Mouse (Mus musculus): ENCODE results near the gene Man1b1. TPM values are rescaled to one million over a fixed set of nuclear protein-coding genes. Genes with fewer than 3 reads are reported as not detected.
A peak's percentile ranks its signal among the peaks of the same experiment; 100 is the strongest.

The Man1b1 gene
- polyA plus RNA-seq, 1 experiment from 2014 or later = 85.5 TPM

DNA sequence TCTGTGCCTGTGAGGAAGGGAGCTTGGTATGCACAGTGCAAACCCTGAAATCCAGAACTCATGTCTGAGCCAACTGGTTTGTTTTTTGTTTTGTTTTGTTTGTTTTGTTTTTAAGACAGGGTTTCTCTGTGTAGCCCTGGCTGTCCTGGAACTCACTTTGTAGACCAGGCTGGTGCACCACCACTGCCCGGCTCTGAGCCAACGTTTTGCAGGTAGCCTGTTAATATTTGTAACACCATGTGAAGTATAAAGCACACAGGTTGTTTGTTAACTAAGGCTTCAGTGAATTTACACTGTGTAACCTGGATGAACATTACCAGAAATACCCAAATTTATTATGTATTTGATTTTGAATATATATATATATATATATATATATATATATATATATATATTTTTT, 6.1 kb upstream of the Man1b1 start:
- WGBS = 78% methylated on average over 2 of the region's 2 CpGs
- no peak overlapping the region for H3K4me3 ChIP-seq (ENCODE audit: low read depth, low read length)
- H3K4me2 ChIP-seq (ENCODE audit: low read depth, low read length) = no peak overlapping the region
- H3K4me1 ChIP-seq (ENCODE audit: control insufficient read depth, insufficient read depth, low read length) = no peaks in the 10 kb centered on the region; the same call in 1 of the 2 replicates
- H3K36me3 ChIP-seq (ENCODE audit: control insufficient read depth, insufficient read depth, low read length) = no peaks in the 10 kb centered on the region
- H3K27me3 ChIP-seq (ENCODE audit: control insufficient read depth, insufficient read depth, low read length) = no peaks in the 10 kb centered on the region
- H3K27ac ChIP-seq (ENCODE audit: low read depth, low read length) = no peak overlapping the region
- no peaks in the 10 kb centered on the region for H3K9me3 ChIP-seq (ENCODE audit: control insufficient read depth, low read length)
- no peak overlapping the region for H3K9ac ChIP-seq (replicated peaks; ENCODE audit: low read depth, low read length)
- no peak for ATAC-seq (ENCODE audit: low read depth)

DNA sequence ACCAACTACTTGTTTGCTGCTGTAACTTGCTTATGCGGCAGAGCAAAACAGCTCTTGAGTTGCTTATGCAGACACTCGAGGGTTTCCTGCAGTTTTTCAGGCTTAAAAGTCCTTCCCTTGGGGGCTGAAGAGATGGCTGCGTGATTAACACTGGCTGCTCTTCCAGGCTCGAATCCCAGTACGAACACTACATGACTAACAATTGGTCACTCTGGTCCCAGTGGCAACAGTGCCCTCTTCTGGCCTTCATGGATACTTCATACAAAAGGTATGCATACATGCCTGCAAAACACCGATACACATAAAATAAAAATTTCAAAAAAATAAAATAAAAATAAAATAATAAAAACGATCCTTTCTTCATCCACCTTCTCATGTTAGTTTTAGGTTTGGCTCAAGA, 3.7 kb upstream of the Man1b1 start:
- Histone ChIP-seq H3K4me2 (ENCODE audit: low read depth, low read length) (no peak overlapping the region), H3K4me1 (ENCODE audit: control insufficient read depth, insufficient read depth, low read length) (peaks cover 11% of the 10 kb centered on the region), H3K27me3 (ENCODE audit: control insufficient read depth, insufficient read depth, low read length) (no peaks in the 10 kb centered on the region), H3K27ac (ENCODE audit: low read depth, low read length) (no peak overlapping the region), H3K4me3 (ENCODE audit: low read depth, low read length) (no peak overlapping the region), H3K9ac (replicated peaks; ENCODE audit: low read depth, low read length) (no peak overlapping the region), H3K36me3 (ENCODE audit: control insufficient read depth, insufficient read depth, low read length) (no peaks in the 10 kb centered on the region), H3K9me3 (ENCODE audit: control insufficient read depth, low read length) (no peaks in the 10 kb centered on the region)
- no peak for ATAC-seq (ENCODE audit: low read depth)
- 32% methylated on average over 7 of the region's 7 CpGs for WGBS

- H3K4me2 ChIP-seq (ENCODE audit: low read depth, low read length) = peak overlapping the region; percentile 81
- H3K4me3 ChIP-seq (ENCODE audit: low read depth, low read length) = peak overlapping the region; percentile 93
- peaks cover 14% of the 10 kb centered on the region for H3K4me1 ChIP-seq (ENCODE audit: control insufficient read depth, insufficient read depth, low read length)
- 61% methylated on average over 9 of the region's 9 CpGs for WGBS
- ATAC-seq (ENCODE audit: low read depth) = no peak
- H3K36me3 ChIP-seq (ENCODE audit: control insufficient read depth, insufficient read depth, low read length) = peaks cover 13% of the 10 kb centered on the region
- H3K27ac ChIP-seq (ENCODE audit: low read depth, low read length) = no peak overlapping the region
- H3K27me3 ChIP-seq (ENCODE audit: control insufficient read depth, insufficient read depth, low read length) = no peaks in the 10 kb centered on the region
- H3K9me3 ChIP-seq (ENCODE audit: control insufficient read depth, low read length) = no peaks in the 10 kb centered on the region
- H3K9ac ChIP-seq (replicated peaks; ENCODE audit: low read depth, low read length) = peak overlapping the region; percentile 88; the same call in 1 of the 2 replicates
Measured at GRCm38 (mm10) chr2:25331470-25331869, 668 bp upstream of the Man1b1 start.

DNA sequence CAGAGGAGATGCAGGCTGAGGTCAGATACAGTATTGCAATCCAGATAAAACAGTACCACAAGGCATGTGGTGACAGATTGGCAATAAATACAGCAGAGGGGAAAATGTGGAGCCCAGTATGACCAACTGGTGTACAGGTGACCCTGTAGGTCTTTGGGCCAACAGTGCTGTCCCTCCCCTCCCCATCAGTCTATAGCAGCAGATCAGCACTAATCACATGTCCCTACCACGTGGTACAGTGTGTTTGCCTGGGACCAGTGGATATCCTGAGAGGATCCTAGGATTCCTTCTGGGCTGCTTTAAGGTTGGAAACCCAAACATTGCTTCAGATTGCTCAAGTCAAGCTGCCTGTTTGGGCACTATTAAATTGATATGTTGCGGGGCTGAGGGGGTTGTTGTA, 1.4 kb downstream of the Man1b1 start:
- WGBS = 88% methylated on average over 2 of the region's 2 CpGs
- peak overlapping the region; percentile 93 for H3K4me3 ChIP-seq (ENCODE audit: low read depth, low read length)
- no peaks in the 10 kb centered on the region for H3K27me3 ChIP-seq (ENCODE audit: control insufficient read depth, insufficient read depth, low read length)
- H3K9me3 ChIP-seq (ENCODE audit: control insufficient read depth, low read length) = no peaks in the 10 kb centered on the region
- no peak overlapping the region for H3K27ac ChIP-seq (ENCODE audit: low read depth, low read length)
- peak overlapping the region; percentile 78 for H3K9ac ChIP-seq (replicated peaks; ENCODE audit: low read depth, low read length)
- peaks cover 14% of the 10 kb centered on the region for H3K4me1 ChIP-seq (ENCODE audit: control insufficient read depth, insufficient read depth, low read length)
- H3K4me2 ChIP-seq (ENCODE audit: low read depth, low read length) = peak overlapping the region; percentile 97
- peaks cover 31% of the 10 kb centered on the region for H3K36me3 ChIP-seq (ENCODE audit: control insufficient read depth, insufficient read depth, low read length)
- ATAC-seq (ENCODE audit: low read depth) = no peak

GRCm38 (mm10) chr2:25338303-25338702, 6.2 kb downstream of the Man1b1 start:
- no peak for ATAC-seq (ENCODE audit: low read depth)
- Histone ChIP-seq H3K9ac (replicated peaks; ENCODE audit: low read depth, low read length) (no peak overlapping the region), H3K4me2 (ENCODE audit: low read depth, low read length) (no peak overlapping the region), H3K4me1 (ENCODE audit: control insufficient read depth, insufficient read depth, low read length) (peaks cover 5% of the 10 kb centered on the region; the same call in 1 of the 2 replicates), H3K27ac (ENCODE audit: low read depth, low read length) (no peak overlapping the region), H3K27me3 (ENCODE audit: control insufficient read depth, insufficient read depth, low read length) (no peaks in the 10 kb centered on the region), H3K4me3 (ENCODE audit: low read depth, low read length) (no peak overlapping the region), H3K36me3 (ENCODE audit: control insufficient read depth, insufficient read depth, low read length) (peaks cover 52% of the 10 kb centered on the region), H3K9me3 (ENCODE audit: control insufficient read depth, low read length) (no peaks in the 10 kb centered on the region)
- WGBS = 95% methylated on average over 6 of the region's 6 CpGs

DNA sequence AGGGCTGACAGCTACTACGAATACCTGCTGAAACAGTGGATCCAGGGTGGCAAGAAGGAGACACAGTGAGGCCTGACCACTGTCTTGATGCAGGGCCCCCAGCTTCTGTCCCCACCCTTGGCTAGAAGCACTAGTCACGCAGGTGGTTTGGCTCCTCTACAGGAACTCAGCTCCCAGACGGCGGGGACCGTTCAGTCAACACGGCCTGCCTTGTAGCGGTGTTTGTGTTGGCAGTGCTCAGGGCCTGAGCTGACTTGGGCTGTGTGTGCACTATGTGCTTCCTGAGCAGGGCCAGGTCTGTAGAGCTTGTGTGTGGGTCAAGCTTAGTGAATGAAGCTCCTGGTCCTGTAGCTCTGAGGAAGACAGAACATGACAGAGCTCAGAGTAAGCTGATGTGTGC, 16.0 kb downstream of the Man1b1 start:
- Histone ChIP-seq H3K27me3 (ENCODE audit: control insufficient read depth, insufficient read depth, low read length) (no peaks in the 10 kb centered on the region), H3K4me2 (ENCODE audit: low read depth, low read length) (no peak overlapping the region), H3K4me3 (ENCODE audit: low read depth, low read length) (no peak overlapping the region), H3K27ac (ENCODE audit: low read depth, low read length) (no peak overlapping the region), H3K36me3 (ENCODE audit: control insufficient read depth, insufficient read depth, low read length) (peaks cover 83% of the 10 kb centered on the region), H3K9me3 (ENCODE audit: control insufficient read depth, low read length) (no peaks in the 10 kb centered on the region), H3K4me1 (ENCODE audit: control insufficient read depth, insufficient read depth, low read length) (no peaks in the 10 kb centered on the region), H3K9ac (replicated peaks; ENCODE audit: low read depth, low read length) (no peak overlapping the region)
- WGBS = 95% methylated on average over 7 of the region's 7 CpGs
- no peak for ATAC-seq (ENCODE audit: low read depth)

GRCm38 (mm10) chr2:25349499-25349898, 17.4 kb downstream of the Man1b1 start:
- WGBS = 95% methylated on average over 4 of the region's 4 CpGs
- Histone ChIP-seq H3K4me2 (ENCODE audit: low read depth, low read length) (no peak overlapping the region), H3K27me3 (ENCODE audit: control insufficient read depth, insufficient read depth, low read length) (no peaks in the 10 kb centered on the region), H3K9me3 (ENCODE audit: control insufficient read depth, low read length) (no peaks in the 10 kb centered on the region), H3K27ac (ENCODE audit: low read depth, low read length) (no peak overlapping the region), H3K4me1 (ENCODE audit: control insufficient read depth, insufficient read depth, low read length) (no peaks in the 10 kb centered on the region), H3K9ac (replicated peaks; ENCODE audit: low read depth, low read length) (no peak overlapping the region), H3K36me3 (ENCODE audit: control insufficient read depth, insufficient read depth, low read length) (peaks cover 72% of the 10 kb centered on the region), H3K4me3 (ENCODE audit: low read depth, low read length) (no peak overlapping the region)
- no peak for ATAC-seq (ENCODE audit: low read depth)

- Histone ChIP-seq H3K4me2 (ENCODE audit: low read depth, low read length) (no peak overlapping the region), H3K4me3 (ENCODE audit: low read depth, low read length) (no peak overlapping the region), H3K27ac (ENCODE audit: low read depth, low read length) (no peak overlapping the region), H3K9me3 (ENCODE audit: control insufficient read depth, low read length) (no peaks in the 10 kb centered on the region), H3K9ac (replicated peaks; ENCODE audit: low read depth, low read length) (no peak overlapping the region), H3K4me1 (ENCODE audit: control insufficient read depth, insufficient read depth, low read length) (peaks cover 6% of the 10 kb centered on the region), H3K36me3 (ENCODE audit: control insufficient read depth, insufficient read depth, low read length) (peaks cover 60% of the 10 kb centered on the region), H3K27me3 (ENCODE audit: control insufficient read depth, insufficient read depth, low read length) (no peaks in the 10 kb centered on the region)
- 95% methylated on average over 3 of the region's 3 CpGs for WGBS
- no peak for ATAC-seq (ENCODE audit: low read depth)
Measured at GRCm38 (mm10) chr2:25350701-25351100, 18.6 kb downstream of the Man1b1 start.

- H3K4me2 ChIP-seq (ENCODE audit: low read depth, low read length) = no peak overlapping the region
- peaks cover 14% of the 10 kb centered on the region for H3K4me1 ChIP-seq (ENCODE audit: control insufficient read depth, insufficient read depth, low read length)
- no peaks in the 10 kb centered on the region for H3K27me3 ChIP-seq (ENCODE audit: control insufficient read depth, insufficient read depth, low read length)
- no peak overlapping the region for H3K9ac ChIP-seq (replicated peaks; ENCODE audit: low read depth, low read length)
- H3K27ac ChIP-seq (ENCODE audit: low read depth, low read length) = no peak overlapping the region
- H3K36me3 ChIP-seq (ENCODE audit: control insufficient read depth, insufficient read depth, low read length) = peaks cover 29% of the 10 kb centered on the region
- WGBS = 93% methylated on average over 6 of the region's 6 CpGs
- no peaks in the 10 kb centered on the region for H3K9me3 ChIP-seq (ENCODE audit: control insufficient read depth, low read length)
- H3K4me3 ChIP-seq (ENCODE audit: low read depth, low read length) = no peak overlapping the region
- no peak for ATAC-seq (ENCODE audit: low read depth)
Measured at GRCm38 (mm10) chr2:25354211-25354610, 22.1 kb downstream of the Man1b1 start.
